Mouse (Mus musculus) G1E (cell line): ENCODE data around the gene Syn3. TPM values are rescaled to one million over a fixed set of nuclear protein-coding genes. Genes with fewer than 3 reads are reported as not detected.

ENCODE experiments used
- ATAC-seq: 2 replicates; pipeline ENCODE4 v1.8.0; 2016; ENCODE audit warnings: mild to moderate bottlenecking; ENCODE audit not compliant: insufficient number of reproducible peaks, poor library complexity, low FRiP score, severe bottlenecking; ENCODE audit errors: extremely low read depth
- DNase-seq: peaks from one replicate; pipeline ENCODE4 v3.0.0; 2012; ENCODE audit warnings: low spot score
- H3K27me3 ChIP-seq: 2 replicates; pipeline ENCODE4 v1.6.1; 2012; ENCODE audit warnings: mild to moderate bottlenecking, low read length, inconsistent platforms; ENCODE audit not compliant: insufficient read depth
- H3K36me3 ChIP-seq: replicated peaks from 2 replicates; pipeline ENCODE3; 2012; ENCODE audit warnings: mild to moderate bottlenecking, inconsistent platforms
- H3K4me1 ChIP-seq: 2 replicates; pipeline ENCODE4 v1.6.1; 2012; ENCODE audit warnings: low read depth, low read length, inconsistent platforms, mixed read lengths; ENCODE audit not compliant: insufficient read depth
- H3K4me3 ChIP-seq: 2 replicates; pipeline ENCODE4 v1.5.1; 2012; ENCODE audit warnings: low read depth, mild to moderate bottlenecking, inconsistent platforms, low read length, moderate library complexity, mixed read lengths
- H3K9me3 ChIP-seq: replicated peaks from 2 replicates; pipeline ENCODE4 v1.6.1; 2012; ENCODE audit warnings: inconsistent platforms
- CTCF ChIP-seq: IDR thresholded peaks from 2 replicates; pipeline ENCODE4 v1.5.1; 2012; ENCODE audit warnings: low read depth, low read length, inconsistent platforms, mixed read lengths
- GATA1 ChIP-seq: IDR thresholded peaks from 2 replicates; pipeline ENCODE4 v1.6.1; 2012; ENCODE audit warnings: borderline replicate concordance, low read length, inconsistent platforms, mixed read lengths
- GATA2 ChIP-seq: IDR thresholded peaks from 2 replicates; pipeline ENCODE4 v1.6.1; 2012; ENCODE audit warnings: low read depth, low read length, inconsistent platforms, borderline replicate concordance
- POLR2AphosphoS5 ChIP-seq: IDR thresholded peaks from 2 replicates; pipeline ENCODE4 v1.6.1; 2012; ENCODE audit warnings: low read depth, low read length, inconsistent platforms; ENCODE audit not compliant: insufficient replicate concordance
- TAL1 ChIP-seq: conservative IDR thresholded peaks from 2 replicates; pipeline ENCODE4 v1.6.1; 2012; ENCODE audit warnings: low read depth, low read length, inconsistent platforms, mixed read lengths
- polyA plus RNA-seq: library from polyadenylated mRNA; stranded (reverse); fragments of >175 nt; gene quantifications from 2 replicates; pipeline ENCODE4 v1.2.3, GENCODE M21; 2012
- total RNA-seq, 2 experiments: library from RNA; stranded (forward) in 1 of 2; stranded (reverse) in 1 of 2; fragments of 200-1000 nt in 1 of 2; fragments of >200 nt in 1 of 2; fragmentation: Nextera tagmentation in 1 of 2; gene quantifications; 2 replicates each; pipeline ENCODE4 v1.2.3; 2014 to 2017

The Syn3 gene
- total and polyA plus RNA-seq, 3 experiments = 0.44 TPM; not detected in 2

- no peaks in the 10 kb centered on the region for H3K27me3 ChIP-seq
- H3K36me3 ChIP-seq = peaks cover 45% of the 10 kb centered on the region
- no peak overlapping the region for H3K4me3 ChIP-seq
- DNase-seq (no peak), ATAC-seq (no peak)
- peaks cover 85% of the 10 kb centered on the region for H3K4me1 ChIP-seq
- TF ChIP-seq GATA1 = no peak
- no peak for TF ChIP-seq TAL1
- no peak for TF ChIP-seq POLR2AphosphoS5
- TF ChIP-seq CTCF = no peak
- no peak for TF ChIP-seq GATA2
- H3K9me3 ChIP-seq = no peaks in the 10 kb centered on the region
These were observed 161.5 kb downstream of the Syn3 start for GRCm38 (mm10) chr10:86337239-86337638.

- H3K4me1 ChIP-seq = peaks cover 84% of the 10 kb centered on the region
- ATAC-seq = no peak
These were observed 162.2 kb downstream of the Syn3 start for GRCm38 (mm10) chr10:86336506-86336905.

GRCm38 (mm10) chr10:86334581-86334980 lies 164.1 kb downstream of the Syn3 start:
- peaks cover 84% of the 10 kb centered on the region for H3K4me1 ChIP-seq
- no peak for DNase-seq
- H3K36me3 ChIP-seq = peaks cover 51% of the 10 kb centered on the region
- ATAC-seq = no peak
- H3K4me3 ChIP-seq = no peak overlapping the region
- no peaks in the 10 kb centered on the region for H3K27me3 ChIP-seq
- TF ChIP-seq CTCF (no peak), TAL1 (no peak), GATA1 (no peak), POLR2AphosphoS5 (no peak), GATA2 (no peak)
- H3K9me3 ChIP-seq = 0 out of 2 replicates have a peak, but pooled peaks cover 2% of the 10 kb centered on the region

More at GRCm38 (mm10) chr10:86336506-86336905, 162.2 kb downstream of the Syn3 start:
- DNase-seq = no peak
- TF ChIP-seq CTCF (no peak), GATA1 (no peak), POLR2AphosphoS5 (no peak), GATA2 (no peak), TAL1 (no peak)
- no peaks in the 10 kb centered on the region for H3K27me3 ChIP-seq
- peaks cover 39% of the 10 kb centered on the region for H3K36me3 ChIP-seq
- no peaks in the 10 kb centered on the region for H3K9me3 ChIP-seq
- no peak overlapping the region for H3K4me3 ChIP-seq

- ATAC-seq (peak; percentile 70), DNase-seq (no peak)
- peaks cover 4% of the 10 kb centered on the region; the same call in 1 of the 2 replicates for H3K9me3 ChIP-seq
- H3K4me1 ChIP-seq = peaks cover 79% of the 10 kb centered on the region
- H3K27me3 ChIP-seq = no peaks in the 10 kb centered on the region
- TF ChIP-seq POLR2AphosphoS5 (no peak), CTCF (no peak), GATA1 (no peak)
- H3K36me3 ChIP-seq = peaks cover 47% of the 10 kb centered on the region
- H3K4me3 ChIP-seq = no peak overlapping the region; the same call in 1 of the 2 replicates
These were observed 165.8 kb downstream of the Syn3 start for GRCm38 (mm10) chr10:86332942-86333341.

- peaks cover 56% of the 10 kb centered on the region for H3K36me3 ChIP-seq
- H3K4me3 ChIP-seq = no peak overlapping the region
- no peak for DNase-seq
- peaks cover 4% of the 10 kb centered on the region; the same call in 1 of the 2 replicates for H3K9me3 ChIP-seq
- H3K4me1 ChIP-seq = peaks cover 76% of the 10 kb centered on the region
- no peaks in the 10 kb centered on the region for H3K27me3 ChIP-seq
- TF ChIP-seq GATA1 (no peak), CTCF (no peak), TAL1 (no peak), GATA2 (no peak), POLR2AphosphoS5 (no peak)
- no peak for ATAC-seq
These were observed 166.9 kb downstream of the Syn3 start for GRCm38 (mm10) chr10:86331681-86332281.

- peaks cover 71% of the 10 kb centered on the region for H3K4me1 ChIP-seq
These were observed 167.6 kb downstream of the Syn3 start for GRCm38 (mm10) chr10:86330993-86331680.

More at GRCm38 (mm10) chr10:86330993-86331680, 167.6 kb downstream of the Syn3 start:
- Histone ChIP-seq H3K9me3 (peaks cover 4% of the 10 kb centered on the region; the same call in 1 of the 2 replicates), H3K27me3 (no peaks in the 10 kb centered on the region), H3K4me3 (no peak overlapping the region), H3K36me3 (peaks cover 56% of the 10 kb centered on the region)
- TF ChIP-seq TAL1 (no peak), GATA1 (no peak), POLR2AphosphoS5 (no peak), GATA2 (no peak), CTCF (no peak)
- ATAC-seq (no peak), DNase-seq (no peak)
